Mouse (Mus musculus): ENCODE measurements around the gene Sfxn3.
A peak's percentile ranks its signal among the peaks of the same experiment; 100 is the strongest.

- TF ChIP-seq CTCF (IDR thresholded peaks at IDR 0.05; ENCODE audit: control insufficient read depth, insufficient read depth, insufficient replicate concordance, low read depth, low read length) = peak; percentile 66; the same call in 1 of the 2 replicates
- no peak for TF ChIP-seq POLR2A (IDR thresholded peaks at IDR 0.05; ENCODE audit: control insufficient read depth, low read depth, low read length)
Observed at GRCm38 (mm10) chr19:45030746-45031693, 16.3 kb upstream of the Sfxn3 start.

Data from testis, adult 2 months (tissue).